Mouse (Mus musculus): ENCODE measurements around the gene Ppm1f. TPM values are rescaled to one million over a fixed set of nuclear protein-coding genes. Genes with fewer than 3 reads are reported as not detected.
"Not testable (repeated sequence)": the region's sequence is repeated elsewhere in the genome, so short reads cannot be mapped to it uniquely, and the experiment has no call there.

Gene Ppm1f
- polyA plus RNA-seq, 1 experiment from 2014 or later, result 16.9 TPM

DNA sequence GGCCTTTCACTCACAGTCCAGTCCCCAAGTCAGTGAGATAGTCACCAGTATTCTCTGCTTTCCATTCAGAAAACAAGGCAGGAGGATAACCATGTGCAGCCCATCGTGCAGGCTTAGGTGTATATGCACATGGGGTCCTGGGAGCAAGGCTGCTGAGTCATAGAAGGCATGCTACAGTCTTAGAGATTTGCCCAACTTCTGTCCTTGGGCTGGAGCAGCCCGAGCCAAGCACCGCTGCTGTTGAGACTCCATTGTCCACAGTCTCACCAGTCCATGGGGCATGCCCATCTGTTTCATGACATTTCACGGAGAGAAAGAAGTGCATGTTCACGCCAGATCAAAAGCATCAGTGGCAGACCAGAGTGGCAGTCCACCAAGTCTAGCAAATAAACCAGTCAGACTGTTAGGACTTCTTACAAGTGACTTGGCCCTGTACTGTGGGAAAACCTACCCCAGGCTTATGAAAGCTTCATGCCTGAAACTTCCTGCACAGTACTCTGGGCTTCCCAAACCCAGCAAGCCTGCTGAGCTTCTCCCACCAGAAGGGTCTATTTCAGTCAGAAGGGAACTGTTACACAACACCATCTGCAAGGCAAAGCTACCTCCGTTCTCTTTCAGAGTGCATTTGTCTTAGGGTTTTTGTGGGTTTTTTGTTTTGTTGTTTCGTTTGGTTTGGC lies 22.3 kb downstream of the Ppm1f start:
- no peaks in the 10 kb centered on the region for H3K9me3 ChIP-seq
- no peak overlapping the region for H3K4me2 ChIP-seq (replicated peaks)
- no peaks in the 10 kb centered on the region for H3K4me1 ChIP-seq (replicated peaks)
- ATAC-seq, result no peak
- H3K36me3 ChIP-seq, result peaks cover 25% of the 10 kb centered on the region
- no peaks in the 10 kb centered on the region for H3K27me3 ChIP-seq (replicated peaks)
- H3K9ac ChIP-seq, result no peak overlapping the region
- no peak overlapping the region for H3K27ac ChIP-seq
- H3K4me3 ChIP-seq (replicated peaks), result no peak overlapping the region
- 93% methylated on average over 7 of the region's 7 CpGs for WGBS

DNA sequence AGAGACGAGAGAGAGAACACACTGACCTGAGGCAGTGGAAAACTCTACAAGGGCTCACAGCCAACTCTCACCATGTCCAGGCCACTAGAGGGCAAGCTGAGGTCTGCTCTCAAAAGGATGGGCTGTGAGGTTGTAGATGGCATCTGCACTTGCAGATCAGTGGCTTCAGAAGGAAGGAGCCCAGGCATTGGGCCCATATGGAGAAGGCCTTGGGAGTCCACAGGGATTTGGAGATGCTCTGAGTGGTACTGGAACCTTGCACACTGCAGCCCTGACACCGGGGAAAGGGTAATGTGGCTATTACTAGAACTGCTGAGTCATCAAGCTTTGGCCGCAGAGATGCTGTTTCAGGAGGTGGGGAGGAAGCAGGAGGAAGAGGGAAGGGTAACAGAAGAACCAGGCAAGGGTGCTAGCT lies 24.8 kb downstream of the Ppm1f start:
- H3K4me3 ChIP-seq (replicated peaks), result no peak overlapping the region
- peaks cover 25% of the 10 kb centered on the region for H3K36me3 ChIP-seq
- H3K9me3 ChIP-seq, result no peaks in the 10 kb centered on the region
- no peaks in the 10 kb centered on the region for H3K4me1 ChIP-seq (replicated peaks)
- H3K27ac ChIP-seq, result no peak overlapping the region
- WGBS, result 78% methylated on average over 3 of the region's 3 CpGs
- H3K27me3 ChIP-seq (replicated peaks), result no peaks in the 10 kb centered on the region
- no peak for ATAC-seq
- no peak overlapping the region for H3K9ac ChIP-seq
- no peak overlapping the region for H3K4me2 ChIP-seq (replicated peaks)

GRCm38 (mm10) chr16:16924481-16924880 lies 28.2 kb downstream of the Ppm1f start:
- Histone ChIP-seq H3K4me1 (replicated peaks) (no peaks in the 10 kb centered on the region), H3K9ac (no peak overlapping the region), H3K36me3 (0 out of 2 replicates have a peak, but pooled peaks cover 4% of the 10 kb centered on the region), H3K27ac (no peak overlapping the region), H3K4me2 (replicated peaks) (no peak overlapping the region), H3K4me3 (replicated peaks) (no peak overlapping the region), H3K27me3 (replicated peaks) (no peaks in the 10 kb centered on the region), H3K9me3 (no peaks in the 10 kb centered on the region)
- 88% methylated on average over 3 of the region's 3 CpGs for WGBS
- ATAC-seq, result no peak

DNA sequence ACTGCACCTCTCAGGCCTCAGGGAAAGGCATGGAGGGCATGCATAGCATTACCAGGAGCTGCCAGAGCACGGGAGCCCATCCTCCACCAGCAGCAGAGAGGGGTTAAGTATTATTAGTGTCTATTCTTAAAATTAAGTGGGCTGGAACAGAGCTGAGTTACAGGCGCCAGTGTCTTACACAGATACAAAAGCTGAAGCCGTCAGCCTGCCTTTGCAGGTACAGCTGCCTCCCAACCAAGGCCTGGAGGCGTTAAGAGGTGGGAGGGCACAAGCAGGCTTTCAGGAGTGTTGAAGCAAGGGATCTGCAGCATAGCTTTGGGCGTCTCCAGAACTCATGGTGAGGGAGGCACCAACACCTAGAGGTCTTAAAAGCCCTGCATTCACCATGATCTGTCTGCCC lies 30.3 kb downstream of the Ppm1f start:
- no peak overlapping the region for H3K9ac ChIP-seq
- no peak overlapping the region for H3K4me2 ChIP-seq (replicated peaks)
- H3K27ac ChIP-seq, result no peak overlapping the region
- no peaks in the 10 kb centered on the region for H3K27me3 ChIP-seq (replicated peaks)
- H3K9me3 ChIP-seq, result no peaks in the 10 kb centered on the region
- no peaks in the 10 kb centered on the region for H3K4me1 ChIP-seq (replicated peaks)
- ATAC-seq, result no peak
- no peak overlapping the region for H3K4me3 ChIP-seq (replicated peaks)
- no peaks in the 10 kb centered on the region for H3K36me3 ChIP-seq
- WGBS, result 78% methylated on average over 5 of the region's 5 CpGs

DNA sequence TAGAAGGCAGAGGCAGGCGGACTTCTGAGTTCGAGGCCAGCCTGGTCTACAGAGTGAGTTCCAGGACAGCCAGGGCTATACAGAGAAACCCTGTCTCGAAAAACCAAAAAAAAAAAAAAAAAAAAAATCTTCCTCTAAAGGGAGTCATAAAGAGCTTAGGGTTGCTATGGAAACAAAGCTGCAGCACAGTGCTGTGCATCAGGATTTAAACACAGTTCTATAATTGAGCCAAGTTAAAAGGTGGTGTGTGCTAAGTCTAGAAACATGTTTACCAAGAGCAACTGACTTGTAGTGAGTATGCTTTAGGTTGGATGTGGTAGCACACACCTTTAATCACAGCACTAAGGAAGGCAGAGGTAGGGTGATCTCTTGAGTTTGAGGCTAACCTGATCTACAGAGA lies 32.6 kb downstream of the Ppm1f start:
- H3K4me2 ChIP-seq (replicated peaks); H3K4me1 ChIP-seq (replicated peaks); H3K9ac ChIP-seq; H3K36me3 ChIP-seq; H3K9me3 ChIP-seq; H3K4me3 ChIP-seq (replicated peaks); H3K27ac ChIP-seq; H3K27me3 ChIP-seq (replicated peaks); ATAC-seq: not testable (repeated sequence)
- 59% methylated on average over 3 of the region's 3 CpGs for WGBS

DNA sequence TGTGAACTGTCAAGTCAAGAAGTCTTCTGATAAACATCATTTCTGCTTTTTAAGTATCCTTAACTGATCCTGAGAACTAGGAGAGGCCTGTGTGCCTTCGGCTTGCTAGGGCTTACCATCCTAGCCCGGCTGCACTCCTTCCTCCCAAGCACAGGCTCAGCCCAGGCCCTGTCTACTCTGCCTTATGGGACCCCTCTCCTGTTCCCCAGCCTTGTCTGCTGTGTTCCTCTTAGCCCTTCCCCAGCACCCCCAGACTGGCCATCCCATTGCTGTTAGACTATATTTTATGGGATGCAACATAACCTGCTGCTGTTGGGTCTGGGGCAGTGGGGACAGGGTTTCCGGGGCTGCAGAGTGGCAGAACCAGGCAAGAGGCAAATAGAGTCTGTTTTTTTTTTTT lies 34.1 kb downstream of the Ppm1f start:
- WGBS, result 89% methylated on average over 3 of the region's 3 CpGs

GRCm38 (mm10) chr16:16930810-16931296 lies 34.6 kb downstream of the Ppm1f start:
- no peak overlapping the region for H3K27ac ChIP-seq
- no peaks in the 10 kb centered on the region for H3K9me3 ChIP-seq
- H3K4me3 ChIP-seq (replicated peaks), result no peak overlapping the region
- H3K4me2 ChIP-seq (replicated peaks), result no peak overlapping the region
- WGBS, result 67% methylated on average over 5 of the region's 5 CpGs
- H3K27me3 ChIP-seq (replicated peaks), result no peaks in the 10 kb centered on the region
- no peaks in the 10 kb centered on the region for H3K36me3 ChIP-seq
- H3K9ac ChIP-seq, result no peak overlapping the region
- no peak for ATAC-seq
- H3K4me1 ChIP-seq (replicated peaks), result no peaks in the 10 kb centered on the region

More for the DNA sequence above, 34.1 kb downstream of the Ppm1f start:
- no peak overlapping the region for H3K27ac ChIP-seq
- no peaks in the 10 kb centered on the region for H3K9me3 ChIP-seq
- H3K4me3 ChIP-seq (replicated peaks), result no peak overlapping the region
- H3K36me3 ChIP-seq, result no peaks in the 10 kb centered on the region
- H3K27me3 ChIP-seq (replicated peaks), result no peaks in the 10 kb centered on the region
- no peak for ATAC-seq
- no peak overlapping the region for H3K4me2 ChIP-seq (replicated peaks)
- no peak overlapping the region for H3K9ac ChIP-seq
- no peaks in the 10 kb centered on the region for H3K4me1 ChIP-seq (replicated peaks)

GRCm38 (mm10) chr16:16939543-16939942 lies 43.3 kb downstream of the Ppm1f start:
- Histone ChIP-seq H3K36me3 (no peaks in the 10 kb centered on the region), H3K9ac (no peak overlapping the region), H3K4me3 (replicated peaks) (no peak overlapping the region), H3K27ac (no peak overlapping the region), H3K4me2 (replicated peaks) (no peak overlapping the region), H3K4me1 (replicated peaks) (no peaks in the 10 kb centered on the region), H3K27me3 (replicated peaks) (no peaks in the 10 kb centered on the region), H3K9me3 (no peaks in the 10 kb centered on the region)
- no peak for ATAC-seq
- WGBS, result 94% methylated on average over 9 of the region's 9 CpGs

DNA sequence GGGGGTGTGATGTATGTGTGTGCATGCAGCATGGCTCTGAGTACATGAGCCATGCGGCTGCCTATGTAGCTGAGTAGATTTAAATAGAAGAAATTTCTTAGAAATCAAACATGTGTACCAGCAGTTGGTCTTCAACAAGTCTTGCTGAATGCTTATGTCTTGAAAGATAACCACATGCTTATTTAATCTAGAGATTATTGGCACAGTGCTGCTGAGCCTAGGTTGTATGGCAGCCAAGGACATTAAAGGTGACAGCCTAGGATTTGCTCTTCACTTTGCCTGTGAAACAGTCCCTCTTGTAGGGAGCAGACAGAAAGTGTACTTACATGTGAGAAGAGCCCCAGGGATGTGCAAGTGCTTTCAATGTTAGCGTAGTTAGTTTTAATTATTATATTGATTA lies 44.8 kb downstream of the Ppm1f start:
- Histone ChIP-seq H3K4me1 (replicated peaks) (no peaks in the 10 kb centered on the region), H3K4me2 (replicated peaks) (no peak overlapping the region), H3K9me3 (no peaks in the 10 kb centered on the region), H3K4me3 (replicated peaks) (no peak overlapping the region), H3K9ac (no peak overlapping the region), H3K27me3 (replicated peaks) (no peaks in the 10 kb centered on the region), H3K27ac (no peak overlapping the region), H3K36me3 (no peaks in the 10 kb centered on the region)
- ATAC-seq, result no peak
- 93% methylated on average over 2 of the region's 2 CpGs for WGBS

DNA sequence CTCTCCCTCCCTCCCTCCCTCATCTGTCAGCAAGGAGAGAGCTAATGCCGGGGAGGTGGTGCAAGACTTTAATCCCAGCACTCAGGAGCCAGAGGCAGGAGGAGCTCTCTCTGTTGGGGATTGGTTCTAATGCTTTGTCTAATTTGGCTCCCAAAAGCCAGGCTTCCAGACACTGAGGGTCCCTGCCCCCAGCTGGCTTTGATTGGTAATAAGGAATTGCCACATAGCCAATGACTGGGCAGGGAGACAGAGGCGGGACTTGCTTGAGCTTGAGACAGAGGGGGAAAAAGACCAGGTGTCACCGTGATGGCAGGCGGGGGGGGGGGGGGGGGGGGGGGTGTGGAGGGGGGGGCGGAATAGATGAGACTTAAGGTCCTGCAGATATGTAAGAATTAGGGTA lies 62.3 kb downstream of the Ppm1f start:
- H3K9ac ChIP-seq, result no peak overlapping the region
- no peaks in the 10 kb centered on the region for H3K36me3 ChIP-seq
- H3K4me3 ChIP-seq (replicated peaks), result no peak overlapping the region
- ATAC-seq, result no peak
- no peak overlapping the region for H3K27ac ChIP-seq
- H3K4me1 ChIP-seq (replicated peaks), result no peaks in the 10 kb centered on the region
- H3K9me3 ChIP-seq, result no peaks in the 10 kb centered on the region
- H3K4me2 ChIP-seq (replicated peaks), result no peak overlapping the region
- no peaks in the 10 kb centered on the region for H3K27me3 ChIP-seq (replicated peaks)
- 11% methylated on average over 4 of the region's 5 CpGs for WGBS

DNA sequence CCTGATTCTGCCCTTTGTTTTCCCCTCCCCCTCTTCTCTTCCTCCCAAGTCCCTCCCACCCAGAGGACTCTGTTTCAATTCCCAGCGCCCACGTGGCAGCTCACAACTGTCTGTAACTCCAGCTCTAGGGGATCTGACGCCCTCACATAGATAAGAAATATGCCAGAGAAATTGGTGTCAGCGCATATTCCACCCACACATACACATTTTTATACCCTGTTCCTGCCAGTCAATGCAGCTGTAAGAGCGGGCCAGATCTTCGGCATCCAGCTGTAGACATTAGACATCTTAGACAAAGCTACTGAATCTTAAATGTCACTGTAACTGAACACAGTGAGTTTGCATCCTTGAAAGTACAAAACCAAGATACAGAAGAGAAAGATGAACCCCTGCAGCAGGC lies 63.6 kb downstream of the Ppm1f start:
- Histone ChIP-seq H3K4me1 (replicated peaks) (no peaks in the 10 kb centered on the region), H3K27me3 (replicated peaks) (no peaks in the 10 kb centered on the region), H3K9me3 (no peaks in the 10 kb centered on the region), H3K4me3 (replicated peaks) (no peak overlapping the region), H3K27ac (no peak overlapping the region), H3K4me2 (replicated peaks) (no peak overlapping the region), H3K9ac (no peak overlapping the region), H3K36me3 (no peaks in the 10 kb centered on the region)
- 88% methylated on average over 6 of the region's 6 CpGs for WGBS
- no peak for ATAC-seq

DNA sequence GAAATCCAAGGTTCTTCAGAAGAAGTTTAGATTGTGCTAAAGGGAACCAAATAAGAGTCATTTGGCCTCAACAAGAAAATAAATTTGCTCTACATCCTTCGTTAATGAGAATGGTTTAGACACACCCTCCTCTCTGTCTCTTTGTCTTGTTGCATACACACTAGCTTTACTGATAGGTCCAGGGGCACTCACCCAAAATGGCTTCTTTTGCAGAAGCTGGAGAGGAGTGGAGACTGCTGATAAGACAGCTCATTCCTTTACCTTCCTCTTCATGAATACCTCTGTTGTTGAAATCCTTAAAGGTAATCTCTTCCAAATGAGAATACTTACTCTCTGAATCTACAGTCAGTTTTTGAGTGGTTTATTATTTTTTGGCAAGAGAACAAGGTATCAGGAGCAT lies 68.9 kb downstream of the Ppm1f start:
- Histone ChIP-seq H3K9ac (no peak overlapping the region), H3K36me3 (no peaks in the 10 kb centered on the region), H3K4me3 (replicated peaks) (no peak overlapping the region), H3K4me2 (replicated peaks) (no peak overlapping the region), H3K27ac (no peak overlapping the region), H3K9me3 (no peaks in the 10 kb centered on the region), H3K4me1 (replicated peaks) (no peaks in the 10 kb centered on the region), H3K27me3 (replicated peaks) (no peaks in the 10 kb centered on the region)
- ATAC-seq, result no peak
- 57% methylated on average over 1 of the region's 1 CpGs for WGBS

DNA sequence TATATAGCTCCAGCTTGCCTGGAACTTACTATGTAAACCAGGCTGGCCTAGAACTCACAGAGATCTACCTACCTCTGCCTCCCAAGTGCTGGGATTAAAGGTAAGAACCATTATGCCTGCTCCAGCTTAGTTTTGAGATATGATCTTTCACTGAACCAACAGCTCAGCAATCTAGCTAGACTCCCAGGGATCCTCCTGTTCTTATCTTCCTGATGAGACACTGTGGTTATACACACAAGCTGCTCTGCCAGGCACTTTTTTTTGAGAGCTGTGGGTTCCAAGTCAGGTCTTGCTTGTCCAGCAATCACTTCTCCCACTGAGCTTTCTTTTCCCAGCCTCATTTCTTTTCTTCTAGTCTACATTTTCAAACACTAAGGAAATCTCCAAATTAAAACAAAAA lies 70.0 kb downstream of the Ppm1f start:
- Histone ChIP-seq H3K9ac (no peak overlapping the region), H3K4me1 (replicated peaks) (no peaks in the 10 kb centered on the region), H3K27ac (no peak overlapping the region), H3K36me3 (no peaks in the 10 kb centered on the region), H3K4me3 (replicated peaks) (no peak overlapping the region), H3K9me3 (no peaks in the 10 kb centered on the region), H3K4me2 (replicated peaks) (no peak overlapping the region), H3K27me3 (replicated peaks) (no peaks in the 10 kb centered on the region)
- ATAC-seq, result no peak
